Mouse (Mus musculus) hindbrain, embryonic 15.5 days (tissue): ENCODE data around the gene Tm9sf3. TPM values are rescaled to one million over a fixed set of nuclear protein-coding genes. Genes with fewer than 3 reads are reported as not detected.
"Not testable (repeated sequence)": the region's sequence is repeated elsewhere in the genome, so short reads cannot be mapped to it uniquely, and the experiment has no call there.

Source experiments
- ATAC-seq: fragments of 200-750 bp; cut with Nextera tagmentation; 2 replicates; pipeline ENCODE4 v1.8.0; 2017; ENCODE audit warnings: low read depth, moderate number of reproducible peaks, moderate TSS enrichment; ENCODE audit not compliant: low FRiP score
- H3K27ac ChIP-seq: fragments of 300-500 bp; sonication (generic); replicated peaks from 2 replicates; pipeline ENCODE4 v1.5.1; 2015; ENCODE audit warnings: mild to moderate bottlenecking, inconsistent platforms
- H3K27me3 ChIP-seq: fragments of 300-500 bp; sonication (generic); 2 replicates; pipeline ENCODE4 v1.6.1; 2015; ENCODE audit warnings: control low read depth, inconsistent platforms
- H3K36me3 ChIP-seq: fragments of 300-500 bp; sonication (generic); 2 replicates; pipeline ENCODE4 v1.6.1; 2015; ENCODE audit warnings: control low read depth, inconsistent platforms
- H3K4me1 ChIP-seq: fragments of 300-500 bp; sonication (generic); replicated peaks from 2 replicates; pipeline ENCODE4 v1.6.1; 2015; ENCODE audit warnings: control low read depth, inconsistent platforms
- H3K4me2 ChIP-seq: fragments of 300-500 bp; sonication (generic); 2 replicates; pipeline ENCODE4 v1.6.1; 2015; ENCODE audit warnings: moderate library complexity, mild to moderate bottlenecking, inconsistent platforms
- H3K4me3 ChIP-seq: fragments of 300-500 bp; sonication (generic); 2 replicates; pipeline ENCODE4 v1.5.1; 2015; ENCODE audit warnings: mild to moderate bottlenecking, inconsistent platforms
- H3K9ac ChIP-seq: fragments of 300-500 bp; sonication (generic); 2 replicates; pipeline ENCODE4 v1.6.1; 2015; ENCODE audit warnings: inconsistent platforms
- H3K9me3 ChIP-seq: fragments of 300-500 bp; sonication (generic); 2 replicates; pipeline ENCODE4 v1.6.1; 2016; ENCODE audit warnings: control low read depth, inconsistent platforms
- WGBS: fragments of 180-500 bp; shearing (Covaris S2); methylation state at CpG from one replicate; pipeline ENCODE4 v1.1.7; 2015; 5-methylcytosine and 5-hydroxymethylcytosine counted together
- polyA plus RNA-seq: library from polyadenylated mRNA; unstranded; fragments of >200 nt; fragmentation: Nextera tagmentation; extraction: Ambion mirVana; gene quantifications from 2 replicates; pipeline ENCODE4 v1.2.1, GENCODE M21; 2015

Gene Tm9sf3
- polyA plus RNA-seq: 88.4 and 90.0 TPM in 2 replicates

- no peaks in the 10 kb centered on the region for H3K27me3 ChIP-seq
- H3K9ac ChIP-seq: peak within 1 kb of the TSS; percentile 98
- peak; percentile 95 for ATAC-seq
- H3K36me3 ChIP-seq: no peaks in the 10 kb centered on the region
- H3K9me3 ChIP-seq: no peaks in the 10 kb centered on the region
- H3K27ac ChIP-seq: peak within 1 kb of the TSS; percentile 99
- H3K4me3 ChIP-seq: peak within 1 kb of the TSS; percentile 94
- WGBS: under 1% methylated on average over 74 of the region's 98 CpGs
- peaks cover 31% of the 10 kb centered on the region for H3K4me1 ChIP-seq
- peak within 1 kb of the TSS; percentile 64 for H3K4me2 ChIP-seq
Observed at GRCm38 (mm10) chr19:41263630-41264295, at the start of gene Tm9sf3. Gene Tm9sf3 (minus strand): TSS chr19:41263997.

- H3K4me1 ChIP-seq, H3K9ac ChIP-seq, H3K4me3 ChIP-seq, ATAC-seq, H3K27ac ChIP-seq, H3K9me3 ChIP-seq, H3K4me2 ChIP-seq, H3K27me3 ChIP-seq, H3K36me3 ChIP-seq: not testable (repeated sequence)
- 90% methylated on average over 8 of the region's 8 CpGs for WGBS
Observed at GRCm38 (mm10) chr19:41312587-41312986, 48.8 kb upstream of the Tm9sf3 start.

GRCm38 (mm10) chr19:41312027-41312426 lies 48.2 kb upstream of the Tm9sf3 start:
- Histone ChIP-seq H3K27me3 (no peaks in the 10 kb centered on the region), H3K4me3 (no peak overlapping the region), H3K9me3 (no peaks in the 10 kb centered on the region), H3K4me1 (no peaks in the 10 kb centered on the region), H3K4me2 (no peak overlapping the region), H3K9ac (no peak overlapping the region), H3K27ac (no peak overlapping the region), H3K36me3 (no peaks in the 10 kb centered on the region)
- no peak for ATAC-seq
- 77% methylated on average over 4 of the region's 4 CpGs for WGBS

GRCm38 (mm10) chr19:41310971-41311703 lies 47.3 kb upstream of the Tm9sf3 start:
- Histone ChIP-seq H3K4me1 (no peaks in the 10 kb centered on the region), H3K9ac (peak overlapping the region; percentile 10; the same call in 1 of the 2 replicates), H3K36me3 (no peaks in the 10 kb centered on the region), H3K4me2 (peak overlapping the region; percentile 66), H3K27me3 (no peaks in the 10 kb centered on the region), H3K4me3 (peak overlapping the region; percentile 42), H3K9me3 (no peaks in the 10 kb centered on the region), H3K27ac (peak overlapping the region; percentile 52)
- peak; percentile 89 for ATAC-seq
- WGBS: 17% methylated on average over 20 of the region's 20 CpGs

GRCm38 (mm10) chr19:41303933-41304332 lies 40.1 kb upstream of the Tm9sf3 start:
- no peak for ATAC-seq
- Histone ChIP-seq H3K27ac (no peak overlapping the region), H3K4me2 (no peak overlapping the region), H3K4me1 (no peaks in the 10 kb centered on the region), H3K9me3 (no peaks in the 10 kb centered on the region), H3K4me3 (no peak overlapping the region), H3K9ac (no peak overlapping the region), H3K27me3 (no peaks in the 10 kb centered on the region), H3K36me3 (no peaks in the 10 kb centered on the region)
- 71% methylated on average over 3 of the region's 3 CpGs for WGBS

- H3K4me2 ChIP-seq: no peak overlapping the region
- no peaks in the 10 kb centered on the region for H3K4me1 ChIP-seq
- no peak overlapping the region for H3K27ac ChIP-seq
- H3K27me3 ChIP-seq: no peaks in the 10 kb centered on the region
- no peaks in the 10 kb centered on the region for H3K36me3 ChIP-seq
- H3K4me3 ChIP-seq: no peak overlapping the region
- 83% methylated on average over 6 of the region's 6 CpGs for WGBS
- ATAC-seq: no peak
- no peaks in the 10 kb centered on the region for H3K9me3 ChIP-seq
- no peak overlapping the region for H3K9ac ChIP-seq
Observed at GRCm38 (mm10) chr19:41303433-41303832, 39.6 kb upstream of the Tm9sf3 start.

- no peaks in the 10 kb centered on the region for H3K4me1 ChIP-seq
- no peak overlapping the region for H3K27ac ChIP-seq
- H3K9ac ChIP-seq: no peak overlapping the region
Observed at GRCm38 (mm10) chr19:41301856-41302255, 38.1 kb upstream of the Tm9sf3 start.

GRCm38 (mm10) chr19:41299446-41299845 lies 35.6 kb upstream of the Tm9sf3 start:
- Histone ChIP-seq H3K9ac (no peak overlapping the region), H3K4me3 (no peak overlapping the region), H3K4me1 (no peaks in the 10 kb centered on the region), H3K27ac (no peak overlapping the region), H3K9me3 (no peaks in the 10 kb centered on the region), H3K4me2 (no peak overlapping the region), H3K27me3 (no peaks in the 10 kb centered on the region), H3K36me3 (no peaks in the 10 kb centered on the region)
- no peak for ATAC-seq
- 72% methylated on average over 8 of the region's 8 CpGs for WGBS

More at GRCm38 (mm10) chr19:41301856-41302255, 38.1 kb upstream of the Tm9sf3 start:
- H3K9me3 ChIP-seq: no peaks in the 10 kb centered on the region
- no peak for ATAC-seq
- no peak overlapping the region for H3K4me2 ChIP-seq
- no peaks in the 10 kb centered on the region for H3K27me3 ChIP-seq
- 70% methylated on average over 6 of the region's 6 CpGs for WGBS
- no peaks in the 10 kb centered on the region for H3K36me3 ChIP-seq
- no peak overlapping the region for H3K4me3 ChIP-seq

- no peak for ATAC-seq
- WGBS: 62% methylated on average over 5 of the region's 5 CpGs
- H3K4me2 ChIP-seq: no peak overlapping the region
Observed at GRCm38 (mm10) chr19:41290952-41291619, 27.3 kb upstream of the Tm9sf3 start.

GRCm38 (mm10) chr19:41288568-41288967 lies 24.8 kb upstream of the Tm9sf3 start:
- H3K4me2 ChIP-seq: no peak overlapping the region
- no peak overlapping the region for H3K9ac ChIP-seq
- H3K36me3 ChIP-seq: no peaks in the 10 kb centered on the region
- no peak overlapping the region for H3K4me3 ChIP-seq
- WGBS: 69% methylated on average over 6 of the region's 6 CpGs
- no peaks in the 10 kb centered on the region for H3K9me3 ChIP-seq
- no peak for ATAC-seq
- no peak overlapping the region for H3K27ac ChIP-seq
- H3K27me3 ChIP-seq: no peaks in the 10 kb centered on the region
- H3K4me1 ChIP-seq: peaks cover 5% of the 10 kb centered on the region; the same call in 1 of the 2 replicates

More at GRCm38 (mm10) chr19:41290952-41291619, 27.3 kb upstream of the Tm9sf3 start:
- Histone ChIP-seq H3K4me3 (no peak overlapping the region), H3K27me3 (no peaks in the 10 kb centered on the region), H3K36me3 (no peaks in the 10 kb centered on the region), H3K9me3 (no peaks in the 10 kb centered on the region), H3K27ac (no peak overlapping the region), H3K9ac (no peak overlapping the region), H3K4me1 (no peaks in the 10 kb centered on the region)

- H3K9me3 ChIP-seq: no peaks in the 10 kb centered on the region
- no peak for ATAC-seq
- 88% methylated on average over 7 of the region's 7 CpGs for WGBS
- H3K4me3 ChIP-seq: no peak overlapping the region
- no peak overlapping the region for H3K4me2 ChIP-seq
- H3K4me1 ChIP-seq: peaks cover 7% of the 10 kb centered on the region; the same call in 1 of the 2 replicates
- no peak overlapping the region for H3K27ac ChIP-seq
- H3K36me3 ChIP-seq: no peaks in the 10 kb centered on the region
- no peaks in the 10 kb centered on the region for H3K27me3 ChIP-seq
- H3K9ac ChIP-seq: no peak overlapping the region
Observed at GRCm38 (mm10) chr19:41287224-41287623, 23.4 kb upstream of the Tm9sf3 start.

GRCm38 (mm10) chr19:41284515-41284914 lies 20.7 kb upstream of the Tm9sf3 start:
- no peak overlapping the region for H3K4me2 ChIP-seq
- 48% methylated on average over 6 of the region's 6 CpGs for WGBS

More at GRCm38 (mm10) chr19:41284515-41284914, 20.7 kb upstream of the Tm9sf3 start:
- Histone ChIP-seq H3K36me3 (no peaks in the 10 kb centered on the region), H3K4me1 (peaks cover 7% of the 10 kb centered on the region; the same call in 1 of the 2 replicates), H3K4me3 (no peak overlapping the region), H3K9me3 (no peaks in the 10 kb centered on the region), H3K27ac (no peak overlapping the region), H3K9ac (no peak overlapping the region), H3K27me3 (no peaks in the 10 kb centered on the region)
- ATAC-seq: no peak
